Mouse (Mus musculus): Measurements from ENCODE around the gene Mief2.
A peak's percentile ranks its signal among the peaks of the same experiment; 100 is the strongest.

DNA sequence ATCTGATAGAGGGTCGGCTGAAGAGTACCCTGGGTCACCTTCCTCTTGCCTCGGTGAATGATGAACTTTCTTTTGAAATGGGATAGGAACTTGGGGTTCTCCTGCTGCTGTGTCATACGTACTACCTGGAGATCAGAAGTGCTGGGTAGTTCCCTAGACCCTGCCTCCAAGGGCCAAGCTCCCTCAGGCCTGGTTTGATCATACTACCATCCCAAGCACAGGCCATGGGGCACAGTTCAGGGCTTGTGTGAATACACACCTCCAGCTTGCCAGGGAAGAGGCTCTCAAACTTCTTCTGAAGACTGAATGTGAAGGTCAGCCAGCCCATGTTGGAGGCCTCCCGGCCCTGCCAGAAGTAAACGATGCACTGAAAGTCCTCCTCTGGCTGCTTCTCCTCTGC, 12.4 kb upstream of the Mief2 start:
- TF ChIP-seq POLR2A (IDR thresholded peaks at IDR 0.05; ENCODE audit: insufficient read length, low read depth) (no peak), POLR2AphosphoS2 (IDR thresholded peaks at IDR 0.05; ENCODE audit: insufficient read length, low read depth) (peak; percentile 42), SRF (IDR thresholded peaks at IDR 0.05; ENCODE audit: control insufficient read depth, insufficient read length, low read depth) (no peak), MYOD1 (IDR thresholded peaks at IDR 0.05; ENCODE audit: control insufficient read depth in 1 of 3, insufficient read length in 2 of 3, low read depth in 2 of 3) (no peak), USF1 (IDR thresholded peaks at IDR 0.05; ENCODE audit: low read depth) (no peak), MAX (IDR thresholded peaks at IDR 0.05; ENCODE audit: low read depth) (no peak), TCF3 (IDR thresholded peaks at IDR 0.05; ENCODE audit: insufficient read length, low read depth) (no peak)

Data from myocyte (in vitro differentiated cells).